Mouse (Mus musculus): ENCODE results near the gene Kcnq1. TPM values are rescaled to one million over a fixed set of nuclear protein-coding genes. Genes with fewer than 3 reads are reported as not detected.

The Kcnq1 gene
- polyA plus RNA-seq, 1 experiment from 2014 or later, result 9.1 TPM

- Histone ChIP-seq H3K4me3 (replicated peaks) (no peak overlapping the region), H3K4me2 (no peak overlapping the region), H3K36me3 (no peaks in the 10 kb centered on the region), H3K9ac (no peak overlapping the region), H3K27ac (no peak overlapping the region), H3K9me3 (no peaks in the 10 kb centered on the region), H3K4me1 (peaks cover 30% of the 10 kb centered on the region; the same call in 1 of the 2 replicates), H3K27me3 (replicated peaks) (no peaks in the 10 kb centered on the region)
- no peak for ATAC-seq (ENCODE audit: insufficient read depth, low FRiP score, low read depth)
- WGBS, result 76% methylated on average over 7 of the region's 7 CpGs
Observed at GRCm38 (mm10) chr7:143364092-143364832, 258.1 kb downstream of the Kcnq1 start.

GRCm38 (mm10) chr7:143364969-143365839 lies 259.0 kb downstream of the Kcnq1 start:
- Histone ChIP-seq H3K4me3 (replicated peaks) (no peak overlapping the region), H3K36me3 (no peaks in the 10 kb centered on the region), H3K4me2 (no peak overlapping the region), H3K27ac (no peak overlapping the region), H3K9ac (no peak overlapping the region), H3K4me1 (peaks cover 26% of the 10 kb centered on the region; the same call in 1 of the 2 replicates), H3K27me3 (replicated peaks) (no peaks in the 10 kb centered on the region), H3K9me3 (no peaks in the 10 kb centered on the region)
- 66% methylated on average over 8 of the region's 8 CpGs for WGBS
- no peak for ATAC-seq (ENCODE audit: insufficient read depth, low FRiP score, low read depth)

GRCm38 (mm10) chr7:143367366-143368266 lies 261.5 kb downstream of the Kcnq1 start:
- Histone ChIP-seq H3K36me3 (no peaks in the 10 kb centered on the region), H3K27ac (no peak overlapping the region), H3K27me3 (replicated peaks) (no peaks in the 10 kb centered on the region), H3K9ac (no peak overlapping the region), H3K4me1 (peaks cover 29% of the 10 kb centered on the region; the same call in 1 of the 2 replicates), H3K9me3 (no peaks in the 10 kb centered on the region), H3K4me3 (replicated peaks) (no peak overlapping the region), H3K4me2 (peak overlapping the region; percentile 31; the same call in 1 of the 2 replicates)
- 40% methylated on average over 20 of the region's 20 CpGs for WGBS
- no peak for ATAC-seq (ENCODE audit: insufficient read depth, low FRiP score, low read depth)

GRCm38 (mm10) chr7:143368267-143368643 lies 262.1 kb downstream of the Kcnq1 start:
- H3K27me3 ChIP-seq (replicated peaks), result no peaks in the 10 kb centered on the region
- WGBS, result 75% methylated on average over 7 of the region's 7 CpGs
- peaks cover 30% of the 10 kb centered on the region; the same call in 1 of the 2 replicates for H3K4me1 ChIP-seq
- no peak overlapping the region for H3K27ac ChIP-seq
- H3K36me3 ChIP-seq, result no peaks in the 10 kb centered on the region
- ATAC-seq (ENCODE audit: insufficient read depth, low FRiP score, low read depth), result no peak
- H3K4me2 ChIP-seq, result no peak overlapping the region
- no peaks in the 10 kb centered on the region for H3K9me3 ChIP-seq
- H3K4me3 ChIP-seq (replicated peaks), result no peak overlapping the region
- no peak overlapping the region for H3K9ac ChIP-seq

DNA sequence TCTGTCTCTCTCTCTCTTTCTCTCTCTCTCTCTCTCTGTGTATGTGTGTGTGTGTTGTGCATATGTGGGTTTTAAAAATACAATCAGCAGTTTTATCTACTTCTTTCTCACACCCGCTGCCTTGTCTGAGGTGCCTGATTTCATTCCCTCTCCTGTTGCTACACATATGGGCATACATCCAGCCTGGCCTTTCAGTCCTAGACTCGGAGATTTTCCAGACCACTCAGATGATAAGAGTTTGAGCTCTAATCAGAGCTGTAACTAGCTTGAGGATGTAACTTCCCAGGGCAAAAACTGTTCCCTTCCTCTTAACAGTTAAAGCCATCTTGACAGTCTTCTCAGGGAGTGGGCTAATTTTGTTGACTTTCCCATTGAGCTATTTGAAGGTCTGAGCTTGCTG lies 265.2 kb downstream of the Kcnq1 start:
- ATAC-seq (ENCODE audit: insufficient read depth, low FRiP score, low read depth), result no peak
- WGBS, result 36% methylated on average over 2 of the region's 2 CpGs
- H3K36me3 ChIP-seq, result no peaks in the 10 kb centered on the region

DNA sequence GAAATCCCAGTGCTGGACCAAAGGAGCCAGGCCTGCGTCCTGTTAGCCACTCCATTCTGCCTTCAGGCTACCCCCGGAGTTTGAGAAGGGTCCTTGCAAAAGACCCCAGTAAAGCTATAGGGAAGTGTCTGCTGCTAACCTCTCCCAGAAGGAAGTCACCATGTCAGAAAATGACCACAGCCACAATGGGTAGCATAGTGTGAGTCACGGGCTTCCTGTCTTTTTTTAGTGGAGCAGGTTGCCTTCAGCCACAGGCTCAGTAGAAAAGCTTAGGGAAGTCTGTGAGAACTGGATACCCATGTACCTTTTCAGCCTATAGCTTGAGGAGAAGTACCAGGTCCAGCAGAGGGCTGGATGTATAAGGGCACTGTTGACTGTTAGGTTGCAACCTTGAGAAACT lies 267.1 kb downstream of the Kcnq1 start:
- no peak for ATAC-seq (ENCODE audit: insufficient read depth, low FRiP score, low read depth)
- H3K9ac ChIP-seq, result no peak overlapping the region
- no peak overlapping the region for H3K4me3 ChIP-seq (replicated peaks)
- H3K27ac ChIP-seq, result no peak overlapping the region
- WGBS, result 81% methylated on average over 3 of the region's 3 CpGs
- no peaks in the 10 kb centered on the region for H3K27me3 ChIP-seq (replicated peaks)
- no peaks in the 10 kb centered on the region for H3K36me3 ChIP-seq
- H3K9me3 ChIP-seq, result no peaks in the 10 kb centered on the region
- H3K4me2 ChIP-seq, result no peak overlapping the region
- H3K4me1 ChIP-seq, result 0 out of 2 replicates have a peak, but pooled peaks cover 4% of the 10 kb centered on the region

More for the DNA sequence above, 265.2 kb downstream of the Kcnq1 start:
- Histone ChIP-seq H3K27me3 (replicated peaks) (no peaks in the 10 kb centered on the region), H3K9ac (no peak overlapping the region), H3K4me3 (replicated peaks) (no peak overlapping the region), H3K27ac (peak overlapping the region; percentile 48; the same call in 1 of the 2 replicates), H3K9me3 (no peaks in the 10 kb centered on the region), H3K4me2 (no peak overlapping the region), H3K4me1 (peaks cover 16% of the 10 kb centered on the region; the same call in 1 of the 2 replicates)

GRCm38 (mm10) chr7:143375945-143376344 lies 269.8 kb downstream of the Kcnq1 start:
- no peaks in the 10 kb centered on the region for H3K27me3 ChIP-seq (replicated peaks)
- no peak overlapping the region for H3K27ac ChIP-seq
- no peaks in the 10 kb centered on the region for H3K36me3 ChIP-seq
- H3K4me1 ChIP-seq, result 0 out of 2 replicates have a peak, but pooled peaks cover 4% of the 10 kb centered on the region
- no peaks in the 10 kb centered on the region for H3K9me3 ChIP-seq
- H3K4me3 ChIP-seq (replicated peaks), result no peak overlapping the region
- WGBS, result 74% methylated on average over 16 of the region's 16 CpGs
- no peak overlapping the region for H3K9ac ChIP-seq
- no peak for ATAC-seq (ENCODE audit: insufficient read depth, low FRiP score, low read depth)
- H3K4me2 ChIP-seq, result no peak overlapping the region

- ATAC-seq (ENCODE audit: insufficient read depth, low FRiP score, low read depth), result no peak
- Histone ChIP-seq H3K9ac (no peak overlapping the region), H3K4me1 (no peaks in the 10 kb centered on the region), H3K9me3 (no peaks in the 10 kb centered on the region), H3K27me3 (replicated peaks) (no peaks in the 10 kb centered on the region), H3K4me3 (replicated peaks) (no peak overlapping the region), H3K36me3 (no peaks in the 10 kb centered on the region), H3K4me2 (no peak overlapping the region), H3K27ac (no peak overlapping the region)
- 74% methylated on average over 20 of the region's 20 CpGs for WGBS
Observed at GRCm38 (mm10) chr7:143380466-143381073, 274.4 kb downstream of the Kcnq1 start.

DNA sequence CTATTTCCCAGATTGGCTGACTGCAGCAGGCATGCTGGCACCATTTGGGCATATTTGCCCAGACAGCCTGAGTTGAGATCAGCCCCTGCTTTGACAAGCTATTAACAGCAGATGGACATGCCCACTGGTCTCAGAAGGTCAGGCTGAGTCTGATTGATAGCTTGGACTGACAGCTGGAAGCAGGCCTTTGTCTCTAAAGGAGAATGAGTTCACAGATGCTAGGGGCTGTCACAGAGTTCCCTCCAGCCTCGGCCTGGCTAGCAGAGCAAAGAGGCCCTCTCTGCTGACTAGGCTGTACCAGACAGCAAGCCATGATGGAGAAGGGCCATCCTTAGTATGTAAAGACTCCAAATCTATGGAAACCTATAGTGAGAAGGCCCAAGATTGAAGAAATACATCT lies 280.5 kb downstream of the Kcnq1 start:
- H3K36me3 ChIP-seq, result no peaks in the 10 kb centered on the region
- WGBS, result 48% methylated on average over 1 of the region's 1 CpGs

GRCm38 (mm10) chr7:143388783-143389695 lies 282.9 kb downstream of the Kcnq1 start:
- 33% methylated on average over 27 of the region's 27 CpGs for WGBS
- H3K27ac ChIP-seq, result peak overlapping the region; percentile 91
- H3K27me3 ChIP-seq (replicated peaks), result no peaks in the 10 kb centered on the region
- no peaks in the 10 kb centered on the region for H3K9me3 ChIP-seq
- peaks cover 24% of the 10 kb centered on the region for H3K4me1 ChIP-seq
- H3K36me3 ChIP-seq, result no peaks in the 10 kb centered on the region
- peak; percentile 91 for ATAC-seq (ENCODE audit: insufficient read depth, low FRiP score, low read depth)
- no peak overlapping the region for H3K4me3 ChIP-seq (replicated peaks)
- no peak overlapping the region for H3K9ac ChIP-seq
- H3K4me2 ChIP-seq, result peak overlapping the region; percentile 8

More for the DNA sequence above, 280.5 kb downstream of the Kcnq1 start:
- Histone ChIP-seq H3K4me3 (replicated peaks) (no peak overlapping the region), H3K4me2 (no peak overlapping the region), H3K27me3 (replicated peaks) (no peaks in the 10 kb centered on the region), H3K9ac (no peak overlapping the region), H3K9me3 (no peaks in the 10 kb centered on the region), H3K27ac (no peak overlapping the region), H3K4me1 (peaks cover 24% of the 10 kb centered on the region)
- no peak for ATAC-seq (ENCODE audit: insufficient read depth, low FRiP score, low read depth)

Data from stomach, embryonic 15.5 days (tissue).